Mouse (Mus musculus): ENCODE measurements around the gene Abcc8.

Gene Abcc8

DNA sequence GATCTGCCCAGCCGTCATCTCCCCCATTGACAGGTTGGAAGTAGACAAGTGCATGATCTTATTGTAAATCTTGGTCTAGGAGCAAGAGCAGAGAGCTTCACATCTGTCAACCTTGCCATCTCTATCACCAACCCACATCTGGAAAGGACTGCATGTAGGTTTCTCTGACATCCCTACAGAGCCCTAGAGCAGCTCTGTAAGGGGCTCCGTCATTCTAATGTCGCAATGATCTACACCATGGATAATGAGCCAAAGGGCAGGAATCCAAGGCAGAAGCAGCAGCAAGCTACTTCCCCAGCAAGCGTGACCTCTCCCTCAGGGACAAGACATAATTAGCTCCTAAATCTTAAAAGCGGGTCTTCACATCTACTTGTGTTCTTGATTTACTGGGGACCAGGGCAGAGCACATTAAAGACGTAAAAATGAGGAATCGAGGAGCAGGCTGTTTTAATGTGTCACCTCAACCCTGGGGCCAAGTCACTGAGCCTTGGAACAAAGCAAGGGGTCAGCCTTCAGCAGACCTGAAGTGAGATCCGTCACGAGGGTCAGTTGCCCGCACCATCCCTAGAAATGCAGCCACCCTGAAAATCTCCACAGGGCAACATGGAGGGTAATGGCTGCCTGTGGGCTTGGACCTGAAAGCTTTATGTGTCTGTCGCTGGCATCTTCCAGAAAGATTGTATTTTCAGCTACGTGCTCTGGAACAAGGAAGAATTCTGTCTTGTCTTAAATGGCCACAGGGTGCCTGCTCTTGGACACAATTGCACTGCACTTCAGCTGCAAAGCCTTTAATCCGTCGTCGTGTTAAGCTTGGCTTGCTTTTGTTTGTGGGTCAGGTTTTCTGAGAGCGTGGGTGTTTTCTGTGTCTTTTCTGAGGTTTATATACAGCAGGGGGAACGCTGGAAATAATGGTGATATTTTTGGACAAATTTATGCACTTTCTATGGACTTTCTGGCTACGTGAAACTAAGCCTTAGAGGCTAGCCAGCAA, 25.0 kb downstream of the Abcc8 start:
- peak; percentile 41 for DNase-seq

DNA sequence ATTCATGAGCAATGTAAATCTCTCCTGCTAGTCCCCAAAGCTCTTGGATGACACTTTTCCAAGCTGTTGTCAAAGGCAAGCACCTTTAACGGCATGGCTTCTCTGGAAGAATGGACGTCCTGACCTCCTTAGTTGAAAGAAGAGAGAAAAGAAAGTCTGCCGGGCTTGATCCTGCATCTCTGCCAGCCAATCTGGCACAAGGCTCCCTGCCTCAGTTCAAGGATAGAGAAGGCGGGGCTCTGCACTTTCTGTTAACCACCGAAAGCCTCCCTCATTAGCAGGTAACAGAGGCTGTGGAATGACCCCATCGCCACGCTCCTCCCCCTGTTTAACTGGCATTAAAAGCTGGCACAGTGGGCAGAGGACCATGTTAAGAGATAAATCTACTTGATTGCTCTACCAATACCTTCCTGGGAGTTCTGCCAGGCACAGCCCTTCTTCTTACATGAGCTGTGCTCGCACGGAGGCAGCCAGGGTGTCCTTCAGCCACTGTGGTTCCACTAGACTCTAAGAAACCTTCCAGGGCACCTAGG, 26.9 kb downstream of the Abcc8 start:
- no peak for DNase-seq

DNA sequence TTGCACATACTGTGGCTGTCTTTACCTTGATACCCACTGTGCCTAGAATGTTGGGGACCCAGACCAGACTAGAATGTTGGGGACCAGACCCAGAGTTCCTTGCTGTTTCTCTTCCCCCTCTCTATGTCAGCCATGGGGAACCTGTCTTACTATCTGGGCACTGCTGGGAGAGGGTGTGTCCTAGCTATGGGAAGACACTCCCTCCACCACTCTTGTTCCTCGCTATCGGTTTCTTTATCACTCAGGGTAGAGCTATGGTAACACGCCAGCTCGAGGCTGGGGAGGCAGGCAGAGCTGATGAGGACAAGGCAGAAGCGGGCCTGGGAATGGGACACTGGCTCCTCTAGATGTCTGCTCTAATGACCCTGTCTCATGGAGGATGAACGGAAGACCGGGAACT, 32.4 kb downstream of the Abcc8 start:
- no peak for DNase-seq

DNA sequence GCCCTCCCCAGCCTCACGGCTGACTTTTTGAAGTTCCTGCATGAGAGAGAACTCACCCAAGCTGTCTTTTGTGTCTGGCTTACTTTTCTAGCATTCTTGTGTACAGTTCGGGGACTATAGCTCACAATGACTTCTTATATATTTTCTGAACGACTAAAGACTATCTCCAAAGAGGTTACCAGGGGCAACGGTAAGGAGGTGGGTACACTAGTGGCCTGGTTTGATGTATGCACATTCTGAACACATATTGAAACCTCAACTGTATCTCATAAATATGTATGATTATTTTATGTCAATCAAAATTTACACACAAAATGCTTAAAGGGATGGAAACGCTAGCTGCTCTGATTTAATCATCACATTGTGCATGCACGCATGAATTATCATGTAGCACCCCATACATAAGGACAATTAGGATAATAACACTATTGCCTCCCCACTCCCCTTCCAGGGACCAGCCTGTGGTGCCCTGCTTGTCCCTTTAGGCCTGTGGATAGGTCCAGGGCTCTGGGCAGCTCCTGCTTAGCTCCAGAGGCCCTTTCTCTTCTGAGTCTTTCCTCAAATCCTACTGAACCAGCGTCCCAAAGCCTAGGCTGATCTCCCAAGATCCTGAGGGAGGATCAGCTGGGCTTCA, 33.0 kb downstream of the Abcc8 start:
- no peak for DNase-seq

DNA sequence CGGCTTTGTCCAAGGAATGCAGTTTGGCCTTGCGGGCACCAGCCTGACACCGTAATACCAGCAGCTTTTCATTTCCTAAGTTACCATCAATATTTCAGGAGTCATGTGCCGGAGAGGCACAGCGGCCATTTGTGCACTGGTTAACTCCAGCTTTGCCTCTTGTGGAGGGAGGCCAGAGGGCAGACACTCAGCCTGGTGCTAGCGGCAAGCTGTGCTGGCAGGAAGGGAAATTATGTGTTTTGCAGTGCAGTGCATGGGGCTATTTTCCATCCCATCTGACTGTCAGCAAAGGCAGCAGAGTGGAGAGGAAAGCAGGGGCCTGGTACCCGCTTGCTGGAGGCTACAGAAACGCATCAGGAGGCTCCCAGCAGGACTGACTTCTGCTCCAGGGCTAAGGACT, 35.8 kb downstream of the Abcc8 start:
- no peak for DNase-seq

DNA sequence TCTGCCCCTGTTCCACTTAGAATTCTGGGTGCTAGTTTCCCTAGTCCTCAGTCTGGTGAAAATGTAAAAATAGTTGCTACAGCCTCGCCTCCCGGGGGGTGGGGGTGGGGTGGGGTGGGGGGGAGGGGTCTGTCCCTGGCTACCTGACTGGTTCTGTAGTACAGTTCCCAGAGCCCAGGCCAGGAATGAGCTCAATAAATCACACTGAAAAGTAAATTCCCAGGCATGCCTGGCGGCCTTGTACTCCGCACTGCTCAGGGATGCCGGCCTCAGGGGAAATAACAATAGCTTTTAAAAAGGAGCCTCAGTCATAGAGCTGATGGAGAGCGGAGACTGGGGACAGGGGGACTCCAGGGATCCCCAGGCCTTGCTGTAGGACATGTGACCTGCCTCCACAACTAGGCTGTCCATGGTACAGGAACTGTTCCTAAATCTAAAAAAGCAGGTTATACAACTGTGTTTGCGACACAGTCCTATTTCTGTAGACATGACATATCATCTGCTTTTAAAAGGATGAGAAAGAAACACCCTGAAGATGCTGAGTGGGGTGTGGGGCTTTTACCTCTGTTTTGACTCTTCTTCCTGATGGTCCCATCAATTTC, 41.4 kb downstream of the Abcc8 start:
- no peak for DNase-seq

DNA sequence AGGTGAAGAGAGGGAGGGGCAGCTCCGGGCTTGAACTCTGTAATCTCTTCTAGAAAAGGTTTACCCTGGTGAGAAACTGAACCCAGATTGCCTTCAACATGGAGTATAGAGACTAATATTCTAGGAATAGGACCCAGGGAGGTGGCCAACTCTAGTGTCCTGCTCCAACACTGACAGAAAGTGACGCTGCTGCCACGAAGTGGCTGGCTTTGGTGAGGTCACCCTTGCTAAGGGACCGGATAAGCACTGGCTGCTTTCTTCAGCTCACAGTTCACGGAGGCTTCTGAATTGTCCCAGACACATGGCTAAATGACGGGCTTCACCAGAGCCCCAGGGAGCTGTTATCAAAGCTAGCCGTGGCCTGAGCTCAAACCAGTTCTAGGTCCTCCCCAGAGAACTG, 46.0 kb downstream of the Abcc8 start:
- DNase-seq, result no peak

DNA sequence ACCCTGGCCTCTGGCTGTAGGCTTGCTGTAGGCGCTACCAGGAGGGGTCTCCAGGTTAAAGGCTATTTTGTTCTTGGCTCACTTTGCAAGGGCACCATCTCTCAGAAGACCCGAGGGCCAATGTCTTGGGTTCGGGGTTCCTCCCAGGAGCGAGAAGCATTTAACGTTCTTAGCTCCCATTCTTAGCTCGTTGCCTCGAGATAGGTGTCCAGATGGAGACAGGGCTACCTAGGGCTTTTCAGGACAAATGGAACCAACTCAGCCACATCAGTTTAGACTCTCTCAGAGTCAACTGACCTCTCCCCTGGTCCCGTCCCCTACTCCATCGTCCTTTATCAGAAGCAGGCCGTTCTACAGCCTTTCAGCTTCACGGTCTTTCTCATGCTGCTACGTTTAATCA, 47.6 kb downstream of the Abcc8 start:
- no peak for DNase-seq

DNA sequence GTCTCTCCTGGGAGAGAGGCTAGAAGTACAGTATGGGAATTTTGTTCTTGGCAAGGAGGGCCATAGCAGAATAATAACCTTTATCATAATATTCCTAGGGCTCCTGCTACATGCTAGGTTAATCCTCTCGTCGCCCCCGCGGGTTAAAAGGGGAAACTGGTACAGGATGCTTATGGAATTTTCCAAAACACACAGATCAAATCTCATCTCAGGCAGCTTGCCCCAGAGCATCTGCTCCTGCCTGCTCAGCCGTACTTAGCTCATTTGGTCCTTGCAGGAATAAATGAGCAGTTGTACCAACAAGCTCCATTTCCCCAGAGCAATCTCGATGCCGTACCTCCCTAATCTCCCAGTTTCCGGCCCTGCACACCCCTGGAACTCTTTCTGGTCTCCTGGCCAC, 48.0 kb downstream of the Abcc8 start:
- no peak for DNase-seq

DNA sequence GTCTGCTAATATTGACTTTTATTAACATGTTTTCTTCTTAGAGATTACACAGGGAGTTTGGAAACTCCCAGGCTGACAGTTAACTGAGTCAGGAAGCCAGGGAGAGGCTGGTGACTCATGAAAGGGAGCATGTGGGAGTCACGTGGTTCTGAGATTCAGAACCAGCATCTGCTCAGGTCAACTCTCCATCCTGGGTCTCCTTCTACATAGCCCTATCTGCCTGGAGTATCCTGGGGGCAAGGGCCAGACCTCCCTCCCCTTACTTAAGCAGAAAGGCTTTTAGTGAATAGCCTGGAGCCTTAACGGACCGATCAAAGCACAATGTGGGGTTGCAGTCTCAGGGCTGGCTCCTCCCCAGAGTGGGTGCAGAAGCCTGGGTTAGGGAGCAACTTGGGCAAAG, 48.6 kb downstream of the Abcc8 start:
- no peak for DNase-seq

DNA sequence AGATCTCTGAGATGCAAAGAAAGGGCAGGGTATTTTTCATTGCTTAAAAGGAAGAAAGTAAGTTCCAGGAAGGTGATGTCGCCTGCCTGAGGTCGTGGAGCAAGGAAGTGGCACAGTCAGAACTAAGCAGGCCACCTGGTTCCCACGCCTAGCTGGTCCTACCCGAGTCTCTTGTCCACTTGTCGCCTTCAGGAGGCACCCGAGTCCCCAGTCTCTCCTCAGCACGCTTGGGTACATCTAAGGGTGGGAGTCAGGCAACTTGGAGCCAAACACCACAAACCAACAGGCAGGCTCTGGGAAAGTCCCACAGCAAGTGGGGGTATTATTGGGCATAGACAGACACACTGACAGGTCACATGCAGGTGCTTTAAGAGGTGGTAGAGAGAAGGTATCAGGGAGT, 49.1 kb downstream of the Abcc8 start:
- no peak for DNase-seq

DNA sequence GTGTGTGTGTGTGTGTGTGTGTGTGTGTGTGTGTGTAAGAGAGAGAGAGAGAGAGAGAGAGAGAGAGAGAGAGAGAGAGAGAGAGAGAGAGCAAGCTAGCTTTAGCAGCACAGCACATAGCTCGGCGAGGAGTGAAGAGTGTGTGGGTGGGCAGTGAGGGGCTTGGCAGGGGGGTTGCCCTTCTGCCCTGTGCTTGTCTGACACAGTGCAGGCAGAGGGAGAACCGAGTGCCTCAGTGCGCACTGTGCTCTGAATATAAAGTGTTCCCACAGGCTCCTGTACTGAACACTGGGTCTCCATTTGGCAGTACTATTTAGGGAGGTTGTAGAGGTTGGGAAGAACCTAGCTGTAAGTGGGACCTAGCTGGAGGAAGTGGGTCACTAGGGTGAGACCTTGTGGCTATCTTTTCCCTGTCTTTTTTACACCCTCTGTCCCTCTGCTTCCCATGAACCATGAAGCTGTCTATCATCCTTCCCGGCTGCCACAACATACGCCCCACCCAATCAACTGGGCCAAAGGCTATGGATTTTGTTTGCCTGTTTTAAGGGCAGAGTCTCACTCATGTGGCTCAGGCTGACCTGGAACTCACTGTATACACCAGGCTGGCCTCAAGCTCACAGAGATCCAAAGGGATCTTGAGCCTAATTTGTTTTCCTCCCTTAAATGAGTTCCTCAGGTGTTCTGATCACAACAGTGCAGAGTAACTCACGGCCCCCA, 50.2 kb downstream of the Abcc8 start:
- no peak for DNase-seq

DNA sequence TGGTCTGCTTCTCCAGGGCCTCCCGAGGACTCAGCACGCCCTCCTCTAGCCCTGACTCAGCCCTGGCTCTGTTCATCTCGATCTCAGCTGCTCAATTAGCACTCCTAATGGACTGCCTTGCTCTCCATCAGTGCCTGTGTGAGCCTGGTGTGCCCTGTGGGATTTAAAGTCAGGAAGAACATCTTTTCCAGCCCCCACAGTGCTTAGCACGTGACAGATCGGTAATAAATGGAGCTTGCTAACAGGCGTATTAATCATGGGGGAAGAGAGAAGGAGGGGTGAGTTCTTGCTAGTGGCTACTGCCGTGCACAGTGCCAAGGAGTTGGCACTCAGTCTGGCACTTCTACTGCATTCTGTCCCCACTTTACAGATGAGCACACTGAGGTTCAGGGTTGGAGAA, 51.6 kb downstream of the Abcc8 start:
- no peak for DNase-seq

DNA sequence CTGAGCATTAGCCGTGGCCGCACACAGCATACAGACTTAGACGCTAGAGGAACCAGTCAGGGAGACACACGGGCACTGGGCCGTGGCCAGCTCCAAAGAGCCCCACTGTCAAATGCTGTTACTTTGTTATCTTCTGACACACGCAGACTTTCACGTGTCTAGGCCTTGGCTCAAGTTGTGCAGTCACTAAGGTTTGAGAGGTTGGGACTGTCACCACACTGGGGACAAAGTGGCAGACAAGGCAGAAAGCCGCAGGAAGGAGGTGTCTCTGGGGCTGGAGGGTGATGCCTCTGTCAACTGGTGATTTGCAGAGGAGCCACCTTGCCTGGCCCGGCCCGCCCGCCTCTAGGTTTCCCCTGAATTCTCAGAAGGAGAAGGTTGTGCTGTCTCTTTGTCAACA, 54.5 kb downstream of the Abcc8 start:
- no peak for DNase-seq

DNA sequence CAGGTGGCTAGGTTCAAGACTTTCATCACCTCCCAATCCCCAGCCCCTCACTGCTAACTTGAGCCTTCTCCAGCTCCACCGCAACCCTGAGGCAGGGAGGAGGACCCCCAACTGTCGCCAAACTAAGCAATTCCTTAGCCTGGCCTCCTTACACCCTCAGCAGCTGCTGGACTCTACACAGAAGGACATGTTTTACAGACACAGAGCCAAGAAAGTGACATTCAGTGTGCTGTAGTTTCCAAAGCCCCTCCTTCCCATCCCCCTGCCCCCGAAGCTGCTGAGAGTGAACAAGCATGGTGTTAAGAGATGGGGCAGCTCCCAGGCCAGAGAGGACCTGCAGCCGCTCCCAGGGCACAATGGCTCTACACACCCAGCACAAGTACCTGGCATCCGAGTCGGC, 55.4 kb downstream of the Abcc8 start:
- no peak for DNase-seq

DNA sequence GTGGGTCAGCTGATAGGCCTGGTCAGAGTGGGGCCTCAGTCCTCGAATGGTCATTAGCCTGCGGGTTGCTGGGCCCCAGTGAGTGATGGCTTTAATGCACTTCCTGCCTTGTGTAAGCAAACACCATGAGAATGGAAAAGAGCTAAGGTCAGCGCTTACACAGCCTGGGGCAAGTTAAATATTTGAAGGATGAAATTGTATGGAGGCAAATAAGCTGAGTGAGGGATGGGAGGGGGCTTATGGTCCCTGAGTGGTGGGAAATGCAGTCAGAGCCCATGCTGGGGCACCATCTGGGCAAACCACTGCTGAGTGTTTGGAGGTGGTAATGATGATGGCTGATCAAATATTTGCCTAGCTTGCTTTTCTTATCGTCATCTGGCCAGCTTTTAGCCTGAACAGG, 56.9 kb downstream of the Abcc8 start:
- DNase-seq, result no peak

DNA sequence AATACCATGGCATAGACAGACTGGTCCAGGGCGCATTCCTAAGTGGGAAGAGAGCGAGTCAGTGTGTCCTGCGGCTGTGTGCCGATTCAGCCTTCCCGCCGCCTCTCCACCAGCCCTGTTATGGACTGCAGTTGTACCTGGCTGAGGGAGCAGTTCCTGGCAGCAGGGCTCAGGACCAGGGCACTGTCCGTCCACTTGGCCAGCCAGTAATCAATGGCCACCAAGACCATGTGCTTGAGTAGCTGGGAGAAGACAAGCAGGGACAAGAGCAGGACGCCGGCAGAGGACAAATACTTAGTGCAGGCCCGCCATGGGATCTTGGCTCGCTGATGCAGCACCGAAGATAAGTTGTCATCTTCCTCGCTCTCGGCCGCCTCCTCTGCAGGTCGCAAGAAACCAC, 62.8 kb downstream of the Abcc8 start:
- no peak for DNase-seq

DNA sequence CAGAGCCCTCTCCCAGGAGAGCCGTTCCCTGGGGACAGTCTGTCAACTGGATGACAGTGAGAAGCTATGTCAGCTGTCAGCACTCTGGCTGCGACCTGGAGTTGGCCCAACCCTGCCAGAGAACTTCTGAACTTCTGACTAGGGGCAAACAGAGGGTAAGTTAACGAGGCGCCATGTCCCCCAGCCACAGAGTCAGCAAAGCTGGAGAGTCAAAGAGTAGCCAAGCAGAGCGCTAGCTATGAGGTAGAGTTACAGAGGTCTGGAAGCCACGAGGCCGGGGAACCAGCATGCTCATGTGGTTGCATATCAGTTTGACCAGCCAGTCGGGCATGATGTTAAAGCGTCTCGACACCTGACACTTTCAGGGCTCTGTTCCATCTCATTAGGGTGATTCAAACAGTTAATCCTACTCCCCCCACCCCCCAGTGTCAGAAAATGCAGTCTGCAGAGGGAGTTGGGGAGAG, 63.7 kb downstream of the Abcc8 start:
- DNase-seq, result no peak

DNA sequence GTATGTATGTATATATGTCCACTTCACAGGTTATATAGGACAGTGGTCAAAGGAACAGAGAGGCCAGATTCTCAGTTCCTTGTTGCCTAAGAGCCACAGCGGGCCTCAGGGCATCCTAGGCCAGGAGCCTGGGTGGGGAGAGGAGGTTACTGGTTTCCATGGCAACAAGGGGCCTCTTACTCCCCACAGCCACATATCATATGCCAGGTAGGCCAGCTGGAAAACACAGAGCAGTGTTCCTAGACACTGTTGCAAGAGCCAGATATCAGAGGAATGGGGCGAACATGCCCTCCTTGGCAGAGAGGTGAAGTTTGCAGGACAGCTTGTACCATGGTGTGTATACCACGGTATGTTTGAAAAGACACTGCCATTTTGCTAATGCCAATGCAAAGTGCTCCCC, 66.4 kb downstream of the Abcc8 start:
- no peak for DNase-seq

DNA sequence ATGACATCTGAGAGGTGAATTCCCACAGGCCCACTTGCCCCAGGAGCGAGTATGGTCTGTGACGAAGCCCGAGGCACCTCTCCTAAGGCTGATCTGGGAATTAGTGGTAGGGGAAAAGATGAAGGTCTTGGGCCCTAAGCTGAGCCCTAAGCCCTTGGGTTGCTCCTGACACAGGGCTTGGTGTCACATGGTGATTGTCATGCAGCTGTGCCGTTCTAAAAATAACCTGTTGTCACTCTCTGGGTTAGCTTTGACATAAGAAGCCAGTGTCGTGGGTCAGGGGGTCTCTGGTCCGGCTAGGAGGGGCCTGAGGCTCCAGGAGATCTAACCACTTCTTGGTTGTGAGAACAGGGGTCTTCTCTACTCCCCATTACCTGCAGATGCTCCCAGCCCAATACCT, 67.9 kb downstream of the Abcc8 start:
- DNase-seq, result no peak

DNA sequence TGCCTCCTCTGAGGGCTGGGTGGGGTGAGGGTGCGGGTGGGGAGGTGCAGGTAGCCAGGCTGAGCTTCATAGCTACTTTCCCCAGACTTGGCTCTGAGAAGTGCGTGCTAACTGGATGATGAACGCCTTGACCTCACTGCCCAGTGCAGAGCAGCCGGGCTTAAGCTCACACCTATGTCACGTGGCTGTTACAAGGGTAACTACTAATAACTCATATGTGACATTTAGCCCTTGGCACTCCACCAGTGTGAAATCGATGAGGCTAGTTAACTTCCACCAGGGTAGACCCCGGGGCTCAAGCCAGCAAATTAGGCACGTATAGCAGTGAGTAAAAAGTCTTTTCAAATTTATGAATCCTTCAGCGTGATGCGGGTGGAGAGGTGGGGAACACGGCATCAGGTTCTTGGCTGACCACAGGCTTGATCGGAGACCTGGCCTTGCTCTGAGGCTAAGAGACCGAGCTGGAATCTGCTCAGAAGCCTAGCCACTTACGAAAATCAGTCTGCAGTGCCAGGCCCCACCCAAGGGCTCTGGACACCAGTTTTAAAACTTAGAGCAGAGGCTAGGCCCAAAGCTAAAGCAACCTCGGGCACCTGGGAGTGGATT, 68.5 kb downstream of the Abcc8 start:
- DNase-seq, result no peak

DNA sequence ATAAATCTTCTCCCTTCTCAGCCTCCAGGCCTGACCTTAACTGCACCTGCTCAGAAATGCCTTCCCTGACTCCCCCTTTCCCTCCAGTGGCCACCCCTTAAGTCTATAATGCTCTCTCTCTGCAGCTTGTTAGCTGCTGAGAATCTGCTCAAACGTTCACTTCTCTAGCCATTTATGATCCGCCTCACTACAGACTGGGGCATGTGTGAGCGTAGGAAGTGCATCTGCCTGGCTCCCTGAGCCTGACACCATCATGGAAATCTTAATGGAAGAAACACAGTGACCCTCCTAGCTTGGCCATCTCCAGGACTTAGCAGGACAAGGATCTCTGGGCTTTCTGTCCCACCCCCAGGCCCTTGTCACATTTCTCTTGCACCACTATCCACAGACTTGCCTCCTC, 69.8 kb downstream of the Abcc8 start:
- no peak for DNase-seq

DNA sequence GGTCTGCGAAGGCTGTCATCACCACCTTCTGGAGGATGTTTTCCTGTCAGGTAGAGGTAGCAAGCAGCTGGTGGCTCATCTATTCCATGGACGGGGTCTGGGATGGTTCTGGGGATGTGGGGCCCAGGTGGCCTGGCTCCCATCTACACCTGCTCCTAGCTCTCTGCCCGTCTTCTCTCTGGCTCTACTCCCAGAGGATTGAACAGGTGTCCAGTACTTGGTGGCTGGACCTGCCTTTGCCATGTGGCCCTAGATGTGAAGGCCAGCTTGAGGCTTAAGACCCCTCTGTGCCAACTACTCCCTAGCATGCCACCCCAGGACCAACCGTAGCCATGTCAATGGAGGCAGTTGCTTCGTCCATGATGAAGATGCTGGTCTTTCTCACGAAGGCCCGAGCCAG, 74.3 kb downstream of the Abcc8 start:
- DNase-seq, result no peak
